Mouse (Mus musculus) liver (tissue): ENCODE data around the gene Nhlh1.
A peak's percentile ranks its signal among the peaks of the same experiment; 100 is the strongest.

Source experiments
- DNase-seq: peaks from one replicate; pipeline ENCODE4 v3.0.0-alpha.2; 2020; ENCODE audit warnings: mixed read lengths

Gene Nhlh1

GRCm38 (mm10) chr1:172057491-172057921 lies at the start of gene Nhlh1:
TSS of gene Nhlh1 (minus strand) at chr1:172057573.
- DNase-seq: no peak

- DNase-seq: no peak
Measured at GRCm38 (mm10) chr1:172105101-172105500, 47.7 kb upstream of the Nhlh1 start.

GRCm38 (mm10) chr1:172103619-172104018 lies 46.2 kb upstream of the Nhlh1 start:
- DNase-seq: no peak

GRCm38 (mm10) chr1:172099325-172100033 lies 42.1 kb upstream of the Nhlh1 start:
- no peak for DNase-seq

- DNase-seq: no peak
Measured at GRCm38 (mm10) chr1:172095202-172095601, 37.8 kb upstream of the Nhlh1 start.

- DNase-seq: no peak
Measured at GRCm38 (mm10) chr1:172094295-172094694, 36.9 kb upstream of the Nhlh1 start.

GRCm38 (mm10) chr1:172093522-172093921 lies 36.1 kb upstream of the Nhlh1 start:
- no peak for DNase-seq

GRCm38 (mm10) chr1:172082899-172083445 lies 25.6 kb upstream of the Nhlh1 start:
- DNase-seq: no peak

GRCm38 (mm10) chr1:172082101-172082898 lies 24.9 kb upstream of the Nhlh1 start, which contains the start of the genes Copa and Ncstn:
TSS of gene Copa (plus strand) at chr1:172082529.
TSS of gene Ncstn (minus strand) at chr1:172082795.
- DNase-seq: peak; percentile 95

- DNase-seq: no peak
Measured at GRCm38 (mm10) chr1:172077981-172078380, 20.6 kb upstream of the Nhlh1 start.

- no peak for DNase-seq
Measured at GRCm38 (mm10) chr1:172072604-172073003, 15.2 kb upstream of the Nhlh1 start.

- DNase-seq: no peak
Measured at GRCm38 (mm10) chr1:172071556-172071955, 14.2 kb upstream of the Nhlh1 start.

- DNase-seq: no peak
Measured at GRCm38 (mm10) chr1:172070227-172070626, 12.9 kb upstream of the Nhlh1 start.

- DNase-seq: no peak
Measured at GRCm38 (mm10) chr1:172064613-172065141, 7.3 kb upstream of the Nhlh1 start.

- no peak for DNase-seq
Measured at GRCm38 (mm10) chr1:172063291-172064023, 6.1 kb upstream of the Nhlh1 start.

GRCm38 (mm10) chr1:172062101-172062500 lies 4.7 kb upstream of the Nhlh1 start:
- no peak for DNase-seq

GRCm38 (mm10) chr1:172061217-172061616 lies 3.8 kb upstream of the Nhlh1 start:
- no peak for DNase-seq

GRCm38 (mm10) chr1:172060659-172061058 lies 3.3 kb upstream of the Nhlh1 start:
- no peak for DNase-seq

- DNase-seq: no peak
Measured at GRCm38 (mm10) chr1:172058874-172059273, 1.5 kb upstream of the Nhlh1 start.

- no peak for DNase-seq
Measured at GRCm38 (mm10) chr1:172058321-172058720, 948 bp upstream of the Nhlh1 start.

GRCm38 (mm10) chr1:172056251-172056650 lies 1.1 kb downstream of the Nhlh1 start:
- no peak for DNase-seq
